Comparison of ENCODE assay signal across 12 mouse cellular contexts in genomic region chr11:28954673-28955304, GRCm38 (mm10).
DNase-seq lines count a peak whose midpoint lies in the region; ATAC-seq lines count a peak whose summit lies in the region.
"Had no signal": no experiment of that assay in that cellular context is flagged by ENCODE, and none has a peak within 500 bp of the region (broad histone marks: within the 10 kb centered on the region; RNA-seq: fewer than 3 reads in every experiment).

No protein-coding gene starts in this region.

- H3K9me3 ChIP-seq in limb, embryonic 12.5 days: no peaks in the 10 kb centered on the region

- DNase-seq in embryo, embryonic 9.5 days (ENCODE audit: extremely low spot score): peak; percentile 5
- no peak for DNase-seq in embryo, embryonic 10.5 days (ENCODE audit: low spot score)
- peak; percentile 13 for DNase-seq in 3T3-L1 (ENCODE audit: low read depth, low spot score)
- DNase-seq in forelimb bud, embryonic 11.5 days (ENCODE audit: low read depth, low spot score): peak; percentile 39
- DNase-seq in ovary, postnatal 14 days (ENCODE audit: low spot score): no peak
- DNase-seq in frontal cortex, postnatal 10 days (ENCODE audit: low spot score in 2 of 2): no peak
- no peak for DNase-seq in left cerebral cortex, postnatal 4 days
- DNase-seq: heart, postnatal 14 days; thymus, postnatal 14 days had no signal

- no peaks in the 10 kb centered on the region; the same call in 1 of the 2 replicates for H3K27me3 ChIP-seq in limb, embryonic 12.5 days

- H3K4me2 ChIP-seq in limb, embryonic 12.5 days: peak overlapping the region; percentile 23; the same call in 1 of the 2 replicates

- H3K4me1 ChIP-seq in limb, embryonic 12.5 days (replicated peaks): peaks cover 16% of the 10 kb centered on the region

- H3K4me3 ChIP-seq in limb, embryonic 12.5 days (replicated peaks): no peak overlapping the region

- H3K27ac ChIP-seq in limb, embryonic 12.5 days: peak overlapping the region; percentile 45
- H3K27ac ChIP-seq: macrophage had no signal

- WGBS in limb, embryonic 12.5 days: 55% methylated on average over 6 of the region's 6 CpGs

- no peak; the same call in 1 of the 2 replicates for ATAC-seq in limb, embryonic 12.5 days (ENCODE audit: insufficient number of reproducible peaks, insufficient read depth, low FRiP score, low TSS enrichment, low read depth)
- ATAC-seq: inflammation-experienced regulatory T-cells, adult 6 months had no signal

- intact Hi-C loops in left cerebral cortex, postnatal 4 days (cut with DNase I): no loop called here

- H3K9ac ChIP-seq in limb, embryonic 12.5 days (replicated peaks): no peak overlapping the region

- no peaks in the 10 kb centered on the region for H3K36me3 ChIP-seq in limb, embryonic 12.5 days

Comparison
In these comparisons a context has a peak if more than half of its experiments do, and no peak if none do; other contexts are left out.
1. DNase-seq: peak in embryo, embryonic 9.5 days (single experiment), 3T3-L1 (single experiment) and forelimb bud, embryonic 11.5 days (single experiment); none in embryo, embryonic 10.5 days (single experiment), ovary, postnatal 14 days (single experiment), frontal cortex, postnatal 10 days (0 of 2) and left cerebral cortex, postnatal 4 days (single experiment).